Mouse (Mus musculus) intestine, postnatal 0 days (tissue): Measurements from ENCODE around the gene Ube2g1. TPM values are rescaled to one million over a fixed set of nuclear protein-coding genes. Genes with fewer than 3 reads are reported as not detected.
A peak's percentile ranks its signal among the peaks of the same experiment; 100 is the strongest.
"Not testable (repeated sequence)": the region's sequence is repeated elsewhere in the genome, so short reads cannot be mapped to it uniquely, and the experiment has no call there.

ENCODE experiments used
- ATAC-seq: fragments of 200-750 bp; cut with Nextera tagmentation; 2 replicates; pipeline ENCODE4 v1.8.0; 2017; ENCODE audit warnings: mild to moderate bottlenecking, moderate TSS enrichment, moderate library complexity
- H3K27ac ChIP-seq: fragments of 300-500 bp; sonication (generic); 2 replicates; pipeline ENCODE4 v1.5.1; 2014; ENCODE audit warnings: mild to moderate bottlenecking, low read depth, low read length, moderate library complexity
- H3K27me3 ChIP-seq: fragments of 300-500 bp; sonication (generic); replicated peaks from 2 replicates; pipeline ENCODE4 v1.6.1; 2014; ENCODE audit warnings: low read length, mixed read lengths; ENCODE audit not compliant: control insufficient read depth, insufficient read depth
- H3K36me3 ChIP-seq: fragments of 300-500 bp; sonication (generic); 2 replicates; pipeline ENCODE4 v1.6.1; 2014; ENCODE audit warnings: mild to moderate bottlenecking, moderate library complexity; ENCODE audit not compliant: control insufficient read depth, insufficient read depth
- H3K4me1 ChIP-seq: fragments of 300-500 bp; sonication (generic); replicated peaks from 2 replicates; pipeline ENCODE4 v1.6.1; 2014; ENCODE audit warnings: antibody characterized with exemption, low read length, mixed read lengths; ENCODE audit not compliant: control insufficient read depth, insufficient read depth
- H3K4me2 ChIP-seq: fragments of 300-500 bp; sonication (generic); replicated peaks from 2 replicates; pipeline ENCODE4 v1.6.1; 2014; ENCODE audit warnings: low read depth, mild to moderate bottlenecking, moderate library complexity
- H3K4me3 ChIP-seq: fragments of 300-500 bp; sonication (generic); 2 replicates; pipeline ENCODE4 v1.5.1; 2014; ENCODE audit warnings: low read depth, low read length
- H3K9ac ChIP-seq: fragments of 300-500 bp; sonication (generic); 2 replicates; pipeline ENCODE4 v1.6.1; 2014; ENCODE audit warnings: mild to moderate bottlenecking, low read depth, low read length
- H3K9me3 ChIP-seq: fragments of 300-500 bp; sonication (generic); 2 replicates; pipeline ENCODE4 v1.6.1; 2016; ENCODE audit warnings: mixed run types; ENCODE audit not compliant: control insufficient read depth
- CTCF ChIP-seq: sonication (generic); IDR thresholded peaks from 2 replicates; pipeline ENCODE4 v1.5.1; 2016; ENCODE audit warnings: low read depth, mild to moderate bottlenecking, control low read depth, antibody characterized with exemption, moderate library complexity
- WGBS: fragments of 180-500 bp; shearing (Covaris S2); extraction: QIAGEN DNeasy Blood & Tissue Kit; methylation state at CpG from one replicate; pipeline ENCODE4 v1.1.7; 2014; 5-methylcytosine and 5-hydroxymethylcytosine counted together
- polyA plus RNA-seq: library from polyadenylated mRNA; unstranded; fragments of >200 nt; fragmentation: Nextera tagmentation; extraction: Ambion mirVana; gene quantifications from 2 replicates; pipeline ENCODE4 v1.2.1, GENCODE M21; 2015

Gene Ube2g1
- polyA plus RNA-seq, 1 experiment from 2014 or later: 36.2 TPM

DNA sequence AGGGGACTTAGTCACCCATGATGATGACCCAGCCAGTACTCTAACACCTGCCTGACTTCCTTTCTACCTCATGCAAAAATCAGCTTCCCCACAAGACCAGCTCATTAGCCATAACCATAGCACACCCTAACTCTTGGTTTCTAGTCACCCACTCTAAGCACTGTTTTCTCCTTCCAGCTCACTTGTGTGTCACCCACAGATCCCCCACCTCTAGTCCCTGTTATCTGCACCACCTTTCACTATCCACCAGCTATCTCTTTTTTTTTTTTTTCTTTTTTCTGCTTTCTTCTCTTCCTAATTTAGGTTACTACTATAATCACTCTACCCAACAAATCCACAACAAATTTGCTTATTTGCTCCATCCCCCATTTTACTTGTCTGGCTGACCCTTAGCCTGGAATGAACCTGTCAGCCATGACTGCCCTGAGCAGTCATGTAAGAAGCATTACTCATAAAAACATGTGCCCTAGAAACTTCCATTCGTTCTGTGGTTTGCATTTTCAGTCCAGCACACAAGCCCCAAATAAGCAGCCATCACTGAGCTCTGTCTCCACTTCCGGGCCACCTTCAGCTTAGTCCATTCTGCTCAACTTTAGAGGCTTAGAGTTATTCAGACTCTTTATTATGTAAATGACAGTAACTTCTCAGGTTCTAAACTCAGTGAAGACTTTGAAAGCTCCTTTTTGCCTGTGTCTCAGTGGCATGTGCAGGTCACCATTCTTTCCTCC is 11.9 kb upstream of the Ube2g1 start:
- no peak for ATAC-seq

DNA sequence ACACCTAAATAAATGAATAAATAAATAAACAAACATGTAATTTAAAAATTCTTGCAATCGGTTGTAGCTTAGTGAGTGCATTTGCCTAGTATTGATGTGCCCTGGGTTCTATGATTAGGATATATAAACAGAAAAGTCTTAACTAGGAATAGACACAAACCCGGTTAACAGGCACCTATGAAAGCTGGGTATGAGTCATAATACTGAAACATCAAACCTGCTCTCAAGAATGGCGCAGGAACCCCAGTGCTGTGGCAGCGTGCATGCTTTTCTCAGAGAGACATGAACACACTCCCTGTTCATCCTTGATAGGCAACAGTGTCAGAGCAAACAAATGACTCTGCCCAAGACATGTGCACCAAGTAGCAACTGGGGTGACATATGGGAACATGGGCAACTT is 9.3 kb upstream of the Ube2g1 start:
- Histone ChIP-seq H3K36me3 (no peaks in the 10 kb centered on the region), H3K27me3 (no peaks in the 10 kb centered on the region), H3K9me3 (no peaks in the 10 kb centered on the region), H3K4me3 (no peak overlapping the region), H3K4me1 (no peaks in the 10 kb centered on the region), H3K9ac (no peak overlapping the region), H3K27ac (no peak overlapping the region), H3K4me2 (no peak overlapping the region)
- no peak for ATAC-seq
- WGBS: 89% methylated on average over 4 of the region's 4 CpGs
- no peak for TF ChIP-seq CTCF

More for the DNA sequence above, 11.9 kb upstream of the Ube2g1 start:
- no peaks in the 10 kb centered on the region for H3K4me1 ChIP-seq
- no peaks in the 10 kb centered on the region for H3K27me3 ChIP-seq
- no peak overlapping the region for H3K27ac ChIP-seq
- no peak overlapping the region for H3K9ac ChIP-seq
- H3K9me3 ChIP-seq: no peaks in the 10 kb centered on the region
- 72% methylated on average over 2 of the region's 2 CpGs for WGBS
- no peak for TF ChIP-seq CTCF
- no peak overlapping the region for H3K4me3 ChIP-seq
- H3K36me3 ChIP-seq: no peaks in the 10 kb centered on the region
- H3K4me2 ChIP-seq: no peak overlapping the region

DNA sequence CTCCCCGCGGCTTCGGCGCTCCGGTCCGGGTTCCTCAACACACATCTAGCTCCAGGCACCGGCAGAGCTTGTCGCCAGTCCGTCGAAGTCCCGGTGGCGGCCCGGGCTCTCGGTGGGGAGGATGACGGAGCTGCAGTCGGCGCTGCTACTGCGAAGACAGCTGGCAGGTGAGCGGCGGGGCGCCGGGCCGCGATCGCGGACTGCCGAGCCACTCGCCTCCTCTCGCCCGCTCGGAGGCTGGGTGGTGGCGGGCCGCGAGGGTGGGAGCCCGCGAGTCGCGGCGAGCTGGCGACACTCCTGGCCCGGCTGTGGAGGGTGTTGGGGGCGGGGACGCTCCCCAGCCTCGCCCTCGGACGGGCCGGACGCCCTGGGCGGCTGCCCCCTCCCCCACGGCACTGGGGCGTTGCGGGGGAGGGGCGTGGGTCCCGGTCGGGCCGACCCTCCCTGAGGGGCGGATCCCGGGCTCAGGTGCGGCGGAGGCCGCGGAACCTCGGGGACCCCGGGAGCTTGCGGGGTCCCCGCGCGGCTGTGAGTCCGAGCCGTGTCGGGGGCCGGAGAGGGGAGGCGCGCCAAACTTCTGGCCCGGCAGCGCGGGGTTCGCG is 487 bp downstream of the Ube2g1 start:
- TF ChIP-seq CTCF: no peak
- Histone ChIP-seq H3K4me3 (peak overlapping the region; percentile 88), H3K4me2 (peak overlapping the region; percentile 76), H3K27me3 (no peaks in the 10 kb centered on the region), H3K4me1 (no peaks in the 10 kb centered on the region), H3K9me3 (no peaks in the 10 kb centered on the region), H3K9ac (peak overlapping the region; percentile 90), H3K36me3 (no peaks in the 10 kb centered on the region), H3K27ac (peak overlapping the region; percentile 99)
- peak; percentile 64 for ATAC-seq
- WGBS: under 1% methylated on average over 50 of the region's 79 CpGs

DNA sequence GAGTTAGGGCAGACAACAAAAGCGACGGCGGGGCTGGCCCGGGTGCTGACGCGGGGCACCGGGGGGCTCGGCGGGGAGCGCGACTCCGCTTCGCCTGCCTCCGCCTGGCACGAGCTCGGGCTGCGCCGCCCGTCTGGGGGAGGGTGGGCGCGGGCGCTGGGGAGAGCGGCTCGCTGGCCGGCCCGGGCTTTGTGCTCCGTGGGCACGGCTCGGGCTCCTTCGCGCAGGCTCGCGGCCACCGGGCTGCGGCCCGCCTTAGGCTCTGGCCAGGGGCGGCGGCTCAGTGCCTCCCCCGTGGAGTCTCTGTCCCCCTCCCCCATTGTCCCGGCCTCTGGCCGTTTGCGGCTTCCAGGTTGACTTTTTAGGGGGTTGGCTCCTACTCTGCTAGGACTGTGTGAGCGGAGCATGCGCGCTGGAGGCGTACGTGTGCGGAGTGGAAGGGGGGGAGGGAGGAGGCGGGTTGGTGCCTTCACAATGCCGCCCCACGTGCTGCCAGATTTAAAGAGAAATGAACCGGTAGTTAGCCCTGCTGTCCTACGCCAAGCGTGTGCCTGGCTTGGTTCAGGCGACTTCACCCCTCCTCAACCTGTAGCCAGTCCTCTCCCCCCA is 1.1 kb downstream of the Ube2g1 start:
- peak; percentile 85 for ATAC-seq
- H3K27me3 ChIP-seq: no peaks in the 10 kb centered on the region
- peak overlapping the region; percentile 88 for H3K4me3 ChIP-seq
- H3K36me3 ChIP-seq: no peaks in the 10 kb centered on the region
- TF ChIP-seq CTCF: no peak
- peak overlapping the region; percentile 99 for H3K27ac ChIP-seq
- no peaks in the 10 kb centered on the region for H3K9me3 ChIP-seq
- peak overlapping the region; percentile 90 for H3K9ac ChIP-seq
- no peaks in the 10 kb centered on the region for H3K4me1 ChIP-seq
- WGBS: 1% methylated on average over 39 of the region's 55 CpGs
- H3K4me2 ChIP-seq: peak overlapping the region; percentile 76

DNA sequence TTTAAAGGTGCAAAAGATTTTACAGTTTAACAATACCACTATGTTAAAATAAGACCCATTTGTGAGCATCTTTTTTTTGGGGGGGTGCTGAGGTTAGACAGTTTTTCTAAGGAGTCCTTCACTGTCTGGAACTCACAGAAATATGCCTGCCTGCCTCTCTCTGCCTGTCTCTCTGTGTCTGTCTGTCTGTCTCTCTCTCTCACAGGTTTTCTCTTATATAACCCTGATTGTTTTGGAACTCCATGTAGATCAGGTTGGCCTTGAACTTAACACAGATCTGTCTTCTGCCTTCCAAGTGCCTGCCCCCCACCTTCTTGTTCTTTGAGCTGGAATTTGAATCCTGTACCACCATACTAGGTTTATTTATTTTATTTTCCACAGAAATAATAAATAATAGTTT is 2.2 kb downstream of the Ube2g1 start:
- H3K9ac ChIP-seq: no peak overlapping the region
- H3K27me3 ChIP-seq: no peaks in the 10 kb centered on the region

DNA sequence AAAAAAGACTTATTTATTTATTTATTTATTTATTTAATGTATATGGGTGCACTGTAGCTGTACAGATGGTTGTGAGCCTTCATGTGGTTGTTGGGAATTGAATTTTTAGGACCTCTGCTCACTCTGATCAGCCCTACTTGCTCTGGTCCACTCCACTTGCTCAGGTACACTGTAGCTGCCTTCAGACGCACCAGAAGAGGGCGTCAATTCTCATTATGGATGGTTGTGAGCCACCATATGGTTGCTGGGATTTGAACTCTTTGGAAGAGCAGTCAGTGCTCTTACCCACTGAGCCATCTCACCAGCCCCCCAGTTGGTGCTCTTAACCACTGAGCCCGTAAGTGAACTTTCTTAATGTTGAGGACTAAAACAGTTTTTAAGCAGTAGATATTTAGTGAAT is 7.3 kb downstream of the Ube2g1 start:
- H3K4me2 ChIP-seq, ATAC-seq, H3K27me3 ChIP-seq, H3K27ac ChIP-seq, H3K9ac ChIP-seq, H3K36me3 ChIP-seq, H3K4me1 ChIP-seq, H3K9me3 ChIP-seq, H3K4me3 ChIP-seq: not testable (repeated sequence)
- WGBS: 88% methylated on average over 3 of the region's 3 CpGs

More for the DNA sequence above, 2.2 kb downstream of the Ube2g1 start:
- H3K4me1 ChIP-seq: no peaks in the 10 kb centered on the region
- no peak for TF ChIP-seq CTCF
- no peak overlapping the region for H3K27ac ChIP-seq
- H3K36me3 ChIP-seq: no peaks in the 10 kb centered on the region
- peak overlapping the region; percentile 76; the same call in 1 of the 2 replicates for H3K4me2 ChIP-seq
- H3K4me3 ChIP-seq: no peak overlapping the region
- H3K9me3 ChIP-seq: no peaks in the 10 kb centered on the region
- no peak for ATAC-seq
